In the genomic region with DNA sequence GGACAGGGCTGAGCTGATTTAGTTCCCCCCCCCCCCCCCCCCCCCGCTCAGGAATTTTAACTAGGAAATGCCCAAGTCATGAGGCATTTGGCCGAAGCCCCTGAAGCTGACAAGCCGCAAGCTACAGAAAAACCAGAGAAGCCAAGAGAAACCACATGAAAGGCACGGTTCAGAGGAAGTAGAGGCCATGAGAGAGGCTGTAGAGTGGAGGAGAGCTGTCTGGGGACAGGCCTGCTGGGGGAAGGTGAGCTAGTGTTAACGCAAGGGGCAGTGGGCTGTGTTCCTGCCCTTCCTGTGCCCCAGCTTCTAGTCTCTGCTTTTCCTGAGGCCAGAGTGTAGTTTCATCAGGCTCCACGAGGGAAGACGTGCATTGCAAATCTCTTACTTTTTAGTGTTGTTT, we compare ENCODE assay signal across 9 mouse cellular contexts. TPM values are rescaled to one million over a fixed set of nuclear protein-coding genes. Genes with fewer than 3 reads are reported as not detected.
DNase-seq lines count a peak whose midpoint lies in the region; ATAC-seq lines count a peak whose summit lies in the region.
"Had no signal": no experiment of that assay in that cellular context is flagged by ENCODE, and none has a peak within 500 bp of the region (broad histone marks: within the 10 kb centered on the region; RNA-seq: fewer than 3 reads in every experiment).

No protein-coding gene starts in this region.

- no peaks in the 10 kb centered on the region for H3K27me3 ChIP-seq in forebrain, embryonic 10.5 days (ENCODE audit: poor library complexity, severe bottlenecking)
- H3K27me3 ChIP-seq in forebrain, embryonic 12.5 days, result no peaks in the 10 kb centered on the region
- H3K27me3 ChIP-seq in lung, embryonic 15.5 days, result no peaks in the 10 kb centered on the region
- H3K27me3 ChIP-seq in intestine, embryonic 14.5 days (replicated peaks; ENCODE audit: control insufficient read depth, insufficient read depth, low read length), result no peaks in the 10 kb centered on the region
- H3K27me3 ChIP-seq: forebrain, embryonic 13.5 days had no signal

- no peak overlapping the region for H3K4me2 ChIP-seq in forebrain, embryonic 12.5 days
- H3K4me2 ChIP-seq in lung, embryonic 15.5 days, result peak overlapping the region; percentile 16
- no peak overlapping the region for H3K4me2 ChIP-seq in intestine, embryonic 14.5 days (ENCODE audit: low read length)
- H3K4me2 ChIP-seq: forebrain, embryonic 13.5 days had no signal

- no peaks in the 10 kb centered on the region for H3K36me3 ChIP-seq in forebrain, embryonic 10.5 days (replicated peaks)
- H3K36me3 ChIP-seq in forebrain, embryonic 12.5 days (replicated peaks), result no peaks in the 10 kb centered on the region
- H3K36me3 ChIP-seq in lung, embryonic 15.5 days, result no peaks in the 10 kb centered on the region
- H3K36me3 ChIP-seq in intestine, embryonic 14.5 days (ENCODE audit: control insufficient read depth, insufficient read depth, low read length), result no peaks in the 10 kb centered on the region

- no peak overlapping the region for H3K9ac ChIP-seq in forebrain, embryonic 12.5 days
- H3K9ac ChIP-seq in lung, embryonic 15.5 days, result no peak overlapping the region
- no peak overlapping the region for H3K9ac ChIP-seq in intestine, embryonic 14.5 days (ENCODE audit: low read length)
- H3K9ac ChIP-seq: forebrain, embryonic 13.5 days had no signal

- no peak for ATAC-seq in forebrain, embryonic 12.5 days (ENCODE audit: low FRiP score)
- ATAC-seq in lung, embryonic 15.5 days (ENCODE audit: borderline replicate concordance, extremely low read depth, low FRiP score, low TSS enrichment), result peak; percentile 41; the same call in 1 of the 2 replicates
- ATAC-seq in intestine, embryonic 14.5 days (replicated peaks; ENCODE audit: low FRiP score, low TSS enrichment, low read depth), result no peak
- ATAC-seq: forebrain, embryonic 13.5 days had no signal

- DNase-seq in forebrain, embryonic 10.5 days (ENCODE audit: extremely low spot score, low spot score), result no peak
- DNase-seq in lung, postnatal 25 days (ENCODE audit: low spot score), result no peak
- DNase-seq in intestine, embryonic 14.5 days (ENCODE audit: low spot score), result no peak
- peak; percentile 50 to 58 for DNase-seq in natural killer cell, adult 2 months (ENCODE audit: low spot score in 2 of 2)
- no peak for DNase-seq in retina, embryonic 14.5 days (ENCODE audit: low spot score)
- no peak for DNase-seq in layer of hippocampus, adult 8-10 months (ENCODE audit: low spot score in 2 of 2)

- WGBS in forebrain, embryonic 10.5 days, result 61% methylated on average over 7 of the region's 7 CpGs
- 56% methylated on average over 7 of the region's 7 CpGs for WGBS in forebrain, embryonic 12.5 days
- WGBS in lung, embryonic 15.5 days, result 5% methylated on average over 7 of the region's 7 CpGs
- 13% methylated on average over 7 of the region's 7 CpGs for WGBS in intestine, embryonic 14.5 days

- H3K4me1 ChIP-seq in forebrain, embryonic 10.5 days, result peaks cover 35% of the 10 kb centered on the region
- peaks cover 24% of the 10 kb centered on the region for H3K4me1 ChIP-seq in forebrain, embryonic 12.5 days
- peaks cover 48% of the 10 kb centered on the region for H3K4me1 ChIP-seq in lung, embryonic 15.5 days
- peaks cover 26% of the 10 kb centered on the region for H3K4me1 ChIP-seq in intestine, embryonic 14.5 days (replicated peaks; ENCODE audit: control insufficient read depth, insufficient read depth, low read length)

- H3K27ac ChIP-seq in forebrain, embryonic 10.5 days, result peak overlapping the region; percentile 65; the same call in 1 of the 2 replicates
- no peak overlapping the region for H3K27ac ChIP-seq in forebrain, embryonic 12.5 days
- H3K27ac ChIP-seq in lung, embryonic 15.5 days, result peak overlapping the region; percentile 77
- H3K27ac ChIP-seq in intestine, embryonic 14.5 days (ENCODE audit: low read depth), result peak overlapping the region; percentile 5; the same call in 1 of the 2 replicates
- H3K27ac ChIP-seq: forebrain, embryonic 13.5 days had no signal

- no peaks in the 10 kb centered on the region for H3K9me3 ChIP-seq in forebrain, embryonic 10.5 days
- H3K9me3 ChIP-seq in forebrain, embryonic 12.5 days, result no peaks in the 10 kb centered on the region
- no peaks in the 10 kb centered on the region for H3K9me3 ChIP-seq in lung, embryonic 15.5 days
- no peaks in the 10 kb centered on the region for H3K9me3 ChIP-seq in intestine, embryonic 14.5 days (ENCODE audit: control insufficient read depth, low read length)
- H3K9me3 ChIP-seq: forebrain, embryonic 13.5 days had no signal

- no peak overlapping the region for H3K4me3 ChIP-seq in forebrain, embryonic 10.5 days
- H3K4me3 ChIP-seq in forebrain, embryonic 12.5 days (replicated peaks), result no peak overlapping the region
- H3K4me3 ChIP-seq in lung, embryonic 15.5 days, result no peak overlapping the region
- no peak overlapping the region for H3K4me3 ChIP-seq in intestine, embryonic 14.5 days (ENCODE audit: low read depth, low read length)
- H3K4me3 ChIP-seq: forebrain, embryonic 13.5 days had no signal

RNA-seq across cellular contexts. Expression of a gene that starts 11.8 kb away (rescaled TPM):
- 26.8 and 31.1 TPM in 2 replicates for polyA plus RNA-seq in forebrain, embryonic 10.5 days (2016; fragmentation: Nextera tagmentation; extraction: Ambion mirVana)
- polyA plus RNA-seq in forebrain, embryonic 12.5 days (2016; fragmentation: Nextera tagmentation; extraction: Ambion mirVana), result 41.5 and 44.4 TPM in 2 replicates
- 25.8 and 31.9 TPM in 2 replicates for polyA plus RNA-seq in lung, embryonic 15.5 days (2015; fragmentation: Nextera tagmentation; extraction: Ambion mirVana)
- polyA plus RNA-seq in intestine, embryonic 14.5 days (2014; fragmentation: Nextera tagmentation; extraction: Ambion mirVana), result 38.0 and 38.1 TPM in 2 replicates
- 100 to 1,000 TPM; 105 to 123 (median 113) TPM for total RNA-seq in layer of hippocampus, adult 8-10 months (2022)

RNA-seq across cellular contexts. Expression of a gene that starts 33.2 kb away (rescaled TPM):
- 3,430 and 3,707 TPM in 2 replicates for polyA plus RNA-seq in forebrain, embryonic 10.5 days (2016; fragmentation: Nextera tagmentation; extraction: Ambion mirVana)
- 1,282 and 1,334 TPM in 2 replicates for polyA plus RNA-seq in forebrain, embryonic 12.5 days (2016; fragmentation: Nextera tagmentation; extraction: Ambion mirVana)
- 1,793 and 1,844 TPM in 2 replicates for polyA plus RNA-seq in lung, embryonic 15.5 days (2015; fragmentation: Nextera tagmentation; extraction: Ambion mirVana)
- polyA plus RNA-seq in intestine, embryonic 14.5 days (2014; fragmentation: Nextera tagmentation; extraction: Ambion mirVana), result 1,930 and 1,939 TPM in 2 replicates
- total RNA-seq in layer of hippocampus, adult 8-10 months (2022), result 100 to 1,000 TPM; 419 to 457 (median 441) TPM

Comparison
In these comparisons a context has a peak if more than half of its experiments do, and no peak if none do; other contexts are left out.
1. DNase-seq: peak in natural killer cell, adult 2 months (2 of 2); none in forebrain, embryonic 10.5 days (single experiment), lung, postnatal 25 days (single experiment), intestine, embryonic 14.5 days (single experiment), retina, embryonic 14.5 days (single experiment) and layer of hippocampus, adult 8-10 months (0 of 2).